Mouse (Mus musculus): Measurements from ENCODE around the gene Hivep3.

Hivep3 gene

GRCm38 (mm10) chr4:120149142-120149524 lies 415.5 kb downstream of the Hivep3 start:
- DNase-seq (ENCODE audit: low read depth, low spot score), result no peak

GRCm38 (mm10) chr4:120150345-120150920 lies 416.8 kb downstream of the Hivep3 start:
- DNase-seq (ENCODE audit: low read depth, low spot score), result no peak

GRCm38 (mm10) chr4:120151906-120152305 lies 418.3 kb downstream of the Hivep3 start:
- DNase-seq (ENCODE audit: low read depth, low spot score), result no peak

- DNase-seq (ENCODE audit: low read depth, low spot score), result no peak
These were observed 419.1 kb downstream of the Hivep3 start for GRCm38 (mm10) chr4:120152648-120153047.

- DNase-seq (ENCODE audit: low read depth, low spot score), result no peak
These were observed 420.2 kb downstream of the Hivep3 start for GRCm38 (mm10) chr4:120153736-120154135.

- DNase-seq (ENCODE audit: low read depth, low spot score), result no peak
These were observed 425.2 kb downstream of the Hivep3 start for GRCm38 (mm10) chr4:120158714-120159310.

- DNase-seq (ENCODE audit: low read depth, low spot score), result no peak
These were observed 427.8 kb downstream of the Hivep3 start, which contains the start of gene Edn2 for GRCm38 (mm10) chr4:120161166-120161949. Gene Edn2, plus strand, starts transcription at chr4:120161206.

GRCm38 (mm10) chr4:120162586-120162985 lies 429.0 kb downstream of the Hivep3 start:
- DNase-seq (ENCODE audit: low read depth, low spot score), result no peak

- no peak for DNase-seq (ENCODE audit: low read depth, low spot score)
These were observed 429.7 kb downstream of the Hivep3 start for GRCm38 (mm10) chr4:120163242-120163641.

GRCm38 (mm10) chr4:120164316-120164715 lies 430.7 kb downstream of the Hivep3 start:
- DNase-seq (ENCODE audit: low read depth, low spot score), result no peak

- no peak for DNase-seq (ENCODE audit: low read depth, low spot score)
These were observed 434.2 kb downstream of the Hivep3 start for GRCm38 (mm10) chr4:120167778-120168177.

GRCm38 (mm10) chr4:120168346-120168745 lies 434.8 kb downstream of the Hivep3 start:
- DNase-seq (ENCODE audit: low read depth, low spot score), result no peak

GRCm38 (mm10) chr4:120170387-120170936 lies 436.9 kb downstream of the Hivep3 start:
- no peak for DNase-seq (ENCODE audit: low read depth, low spot score)

GRCm38 (mm10) chr4:120172050-120172684 lies 438.6 kb downstream of the Hivep3 start:
- DNase-seq (ENCODE audit: low read depth, low spot score), result peak; percentile 52

- DNase-seq (ENCODE audit: low read depth, low spot score), result no peak
These were observed 445.5 kb downstream of the Hivep3 start for GRCm38 (mm10) chr4:120179123-120179522.

GRCm38 (mm10) chr4:120180535-120180934 lies 447.0 kb downstream of the Hivep3 start:
- DNase-seq (ENCODE audit: low read depth, low spot score), result no peak

GRCm38 (mm10) chr4:120184374-120184991 lies 450.9 kb downstream of the Hivep3 start:
- no peak for DNase-seq (ENCODE audit: low read depth, low spot score)

GRCm38 (mm10) chr4:120186441-120186840 lies 452.9 kb downstream of the Hivep3 start:
- DNase-seq (ENCODE audit: low read depth, low spot score), result no peak

GRCm38 (mm10) chr4:120186934-120187333 lies 453.4 kb downstream of the Hivep3 start:
- no peak for DNase-seq (ENCODE audit: low read depth, low spot score)
